In the genomic region with DNA sequence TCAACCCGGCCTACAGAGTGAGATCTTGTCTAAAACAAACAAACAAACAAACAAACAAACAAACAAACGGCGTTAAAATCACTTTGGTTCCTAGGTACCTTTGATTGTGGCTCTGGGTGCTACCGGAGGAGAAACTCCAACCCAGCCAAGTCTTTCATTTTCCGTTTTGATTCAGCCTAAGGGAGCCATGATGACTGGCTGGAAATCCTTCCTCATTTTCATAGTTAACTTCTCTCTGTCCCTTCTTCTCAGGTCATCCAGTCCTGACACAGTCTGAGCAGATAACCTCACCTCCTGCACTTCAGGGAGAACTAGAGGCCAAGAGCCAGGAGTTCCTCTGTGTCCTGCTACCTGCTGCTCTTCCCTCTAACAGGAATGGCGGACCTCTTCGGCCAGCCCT, we compare ENCODE assay signal across 22 mouse cellular contexts. TPM values are rescaled to one million over a fixed set of nuclear protein-coding genes. Genes with fewer than 3 reads are reported as not detected.
A peak's percentile ranks its signal among the peaks of the same experiment; 100 is the strongest.
DNase-seq lines count a peak whose midpoint lies in the region; ATAC-seq lines count a peak whose summit lies in the region.
"Had no signal": no experiment of that assay in that cellular context is flagged by ENCODE, and none has a peak within 500 bp of the region (broad histone marks: within the 10 kb centered on the region; RNA-seq: fewer than 3 reads in every experiment).

No protein-coding gene starts in this region.

- H3K9me3 ChIP-seq in midbrain, embryonic 11.5 days (ENCODE audit: control insufficient read depth, low read length) = no peaks in the 10 kb centered on the region
- no peaks in the 10 kb centered on the region for H3K9me3 ChIP-seq in midbrain, embryonic 14.5 days (ENCODE audit: control insufficient read depth, low read length)
- no peaks in the 10 kb centered on the region for H3K9me3 ChIP-seq in forebrain, embryonic 14.5 days (replicated peaks; ENCODE audit: control insufficient read depth, low read length)
- no peaks in the 10 kb centered on the region for H3K9me3 ChIP-seq in heart, embryonic 11.5 days (replicated peaks; ENCODE audit: control insufficient read depth, low read length)
- H3K9me3 ChIP-seq: G1E had no signal

- no peak overlapping the region for H3K27ac ChIP-seq in midbrain, embryonic 11.5 days (ENCODE audit: low read depth, low read length)
- no peak overlapping the region for H3K27ac ChIP-seq in midbrain, embryonic 14.5 days (replicated peaks; ENCODE audit: low read depth, low read length)
- no peak overlapping the region for H3K27ac ChIP-seq in forebrain, embryonic 14.5 days (ENCODE audit: low read depth, low read length)
- no peak overlapping the region for H3K27ac ChIP-seq in heart, embryonic 11.5 days (ENCODE audit: low read depth, low read length)

- WGBS in midbrain, embryonic 11.5 days = 88% methylated on average over 7 of the region's 7 CpGs
- 93% methylated on average over 7 of the region's 7 CpGs for WGBS in midbrain, embryonic 14.5 days
- 92% methylated on average over 7 of the region's 7 CpGs for WGBS in forebrain, embryonic 14.5 days
- WGBS in heart, embryonic 11.5 days (ENCODE audit: insufficient replicate concordance) = 84% methylated on average over 7 of the region's 7 CpGs

- no peak overlapping the region for H3K9ac ChIP-seq in midbrain, embryonic 11.5 days (ENCODE audit: low read length)
- H3K9ac ChIP-seq in midbrain, embryonic 14.5 days (replicated peaks; ENCODE audit: low read length) = no peak overlapping the region
- H3K9ac ChIP-seq in forebrain, embryonic 14.5 days (ENCODE audit: low read length) = no peak overlapping the region
- H3K9ac ChIP-seq in heart, embryonic 11.5 days (ENCODE audit: low read depth, low read length) = no peak overlapping the region

- H3K4me3 ChIP-seq in midbrain, embryonic 11.5 days (ENCODE audit: low read depth, low read length) = no peak overlapping the region
- no peak overlapping the region for H3K4me3 ChIP-seq in midbrain, embryonic 14.5 days (replicated peaks; ENCODE audit: low read depth, low read length)
- H3K4me3 ChIP-seq in forebrain, embryonic 14.5 days (ENCODE audit: low read depth, low read length) = no peak overlapping the region
- H3K4me3 ChIP-seq in heart, embryonic 11.5 days (ENCODE audit: low read depth, low read length) = no peak overlapping the region

- H3K27me3 ChIP-seq in midbrain, embryonic 11.5 days (ENCODE audit: control insufficient read depth, insufficient read depth, low read length) = no peaks in the 10 kb centered on the region
- no peaks in the 10 kb centered on the region for H3K27me3 ChIP-seq in midbrain, embryonic 14.5 days (ENCODE audit: control insufficient read depth, insufficient read depth, low read length)
- no peaks in the 10 kb centered on the region for H3K27me3 ChIP-seq in forebrain, embryonic 14.5 days (replicated peaks; ENCODE audit: control insufficient read depth, insufficient read depth, low read length)
- no peaks in the 10 kb centered on the region for H3K27me3 ChIP-seq in heart, embryonic 11.5 days (ENCODE audit: control insufficient read depth, insufficient read depth, low read length)
- H3K27me3 ChIP-seq: CH12.LX, Patski had no signal

- H3K4me1 ChIP-seq in midbrain, embryonic 11.5 days (ENCODE audit: control insufficient read depth, insufficient read depth, low read length) = no peaks in the 10 kb centered on the region
- H3K4me1 ChIP-seq in midbrain, embryonic 14.5 days (ENCODE audit: control insufficient read depth, insufficient read depth, low read length) = no peaks in the 10 kb centered on the region
- no peaks in the 10 kb centered on the region for H3K4me1 ChIP-seq in forebrain, embryonic 14.5 days (ENCODE audit: control insufficient read depth, insufficient read depth, low read length)
- no peaks in the 10 kb centered on the region for H3K4me1 ChIP-seq in heart, embryonic 11.5 days (ENCODE audit: control insufficient read depth, insufficient read depth, low read length)

- no peaks in the 10 kb centered on the region for H3K36me3 ChIP-seq in midbrain, embryonic 11.5 days (ENCODE audit: control insufficient read depth, insufficient read depth, low read length)
- no peaks in the 10 kb centered on the region for H3K36me3 ChIP-seq in midbrain, embryonic 14.5 days (ENCODE audit: control insufficient read depth, insufficient read depth, low read length)
- H3K36me3 ChIP-seq in forebrain, embryonic 14.5 days (ENCODE audit: control insufficient read depth, insufficient read depth, low read length) = no peaks in the 10 kb centered on the region
- H3K36me3 ChIP-seq in heart, embryonic 11.5 days (ENCODE audit: control insufficient read depth, insufficient read depth, low read length) = no peaks in the 10 kb centered on the region
- H3K36me3 ChIP-seq: G1E had no signal

- no peak for ATAC-seq in midbrain, embryonic 11.5 days (ENCODE audit: low FRiP score)
- ATAC-seq in midbrain, embryonic 14.5 days (ENCODE audit: low FRiP score, low TSS enrichment) = no peak
- peak; percentile 39; the same call in 1 of the 2 replicates for ATAC-seq in common myeloid progenitor, adult 5-6 weeks (replicated peaks; ENCODE audit: low read depth, poor library complexity, severe bottlenecking)
- peak; percentile 62 for ATAC-seq in granulocyte monocyte progenitor cell, adult 5-6 weeks (replicated peaks; ENCODE audit: poor library complexity, severe bottlenecking)
- peak; percentile 63 for ATAC-seq in megakaryocyte, adult 5-6 weeks (ENCODE audit: poor library complexity, severe bottlenecking)
- no peak for ATAC-seq in forebrain, embryonic 14.5 days
- ATAC-seq in heart, embryonic 11.5 days (replicated peaks; ENCODE audit: insufficient number of reproducible peaks, low FRiP score, low TSS enrichment) = no peak
- ATAC-seq: activated CD4-positive, CD25-positive, alpha-beta regulatory T cell, adult 4 months; CD4-positive, CD25-positive, alpha-beta regulatory T cell, adult 4 months; Patski had no signal

- DNase-seq in midbrain, embryonic 11.5 days (ENCODE audit: low spot score, missing footprints) = peak; percentile 6
- no peak for DNase-seq in midbrain, embryonic 14.5 days
- no peak for DNase-seq in forebrain, embryonic 14.5 days (ENCODE audit: low spot score)
- DNase-seq in lung, postnatal 14 days = no peak
- DNase-seq: adrenal gland, adult 2 months; adrenal gland, adult 8-10 months; adrenal gland, postnatal 10 days; adrenal gland, postnatal 14 days; adrenal gland, postnatal 25 days; adrenal gland, postnatal 36 days; B cell, adult 2 months; cerebellum, adult 11 months; cerebellum, adult 11-12 months had no signal

- no peak overlapping the region for H3K4me2 ChIP-seq in midbrain, embryonic 11.5 days
- H3K4me2 ChIP-seq in midbrain, embryonic 14.5 days (ENCODE audit: low read length) = no peak overlapping the region
- H3K4me2 ChIP-seq in forebrain, embryonic 14.5 days (ENCODE audit: low read length) = no peak overlapping the region
- H3K4me2 ChIP-seq in heart, embryonic 11.5 days = no peak overlapping the region

RNA-seq across cellular contexts. Expression of gene Swap70, which starts 42.3 kb away (rescaled TPM):
- 15.1 and 17.2 TPM in 2 replicates for polyA plus RNA-seq in midbrain, embryonic 11.5 days (2014; fragmentation: Nextera tagmentation; extraction: Ambion mirVana)
- polyA plus RNA-seq in midbrain, embryonic 14.5 days (2014; fragmentation: Nextera tagmentation; extraction: Ambion mirVana) = 3.7 and 8.4 TPM in 2 replicates
- total RNA-seq in common myeloid progenitor, adult 5-6 weeks (2017) = 62.2 and 66.2 TPM in 2 replicates
- 41.5 and 48.4 TPM in 2 replicates for total RNA-seq in granulocyte monocyte progenitor cell, adult 5-6 weeks (2014; fragmentation: Nextera tagmentation)
- total RNA-seq in granulocyte monocyte progenitor cell, adult 5-6 weeks (2017) = 70.0 and 71.0 TPM in 2 replicates
- total RNA-seq in megakaryocyte, adult 5-6 weeks (2015) = 29.5 and 33.6 TPM in 2 replicates
- 67.6 and 73.0 TPM in 2 replicates for total RNA-seq in megakaryocyte, adult 5-6 weeks (2017)
- 8.6 and 10.7 TPM in 2 replicates for polyA plus RNA-seq in forebrain, embryonic 14.5 days (2014; fragmentation: Nextera tagmentation; extraction: Ambion mirVana)
- polyA plus RNA-seq in heart, embryonic 11.5 days (2014; fragmentation: Nextera tagmentation; extraction: Ambion mirVana) = 14.4 and 18.8 TPM in 2 replicates

RNA-seq across cellular contexts. Expression of gene Wee1, which starts 57.4 kb away (rescaled TPM):
- polyA plus RNA-seq in midbrain, embryonic 11.5 days (2014; fragmentation: Nextera tagmentation; extraction: Ambion mirVana) = 31.2 and 32.6 TPM in 2 replicates
- 3.8 and 7.9 TPM in 2 replicates for polyA plus RNA-seq in midbrain, embryonic 14.5 days (2014; fragmentation: Nextera tagmentation; extraction: Ambion mirVana)
- total RNA-seq in common myeloid progenitor, adult 5-6 weeks (2017) = 37.1 and 52.5 TPM in 2 replicates
- 50.6 and 50.9 TPM in 2 replicates for total RNA-seq in granulocyte monocyte progenitor cell, adult 5-6 weeks (2014; fragmentation: Nextera tagmentation)
- total RNA-seq in granulocyte monocyte progenitor cell, adult 5-6 weeks (2017) = 31.9 and 33.1 TPM in 2 replicates
- 34.9 and 35.7 TPM in 2 replicates for total RNA-seq in megakaryocyte, adult 5-6 weeks (2015)
- total RNA-seq in megakaryocyte, adult 5-6 weeks (2017) = 17.7 and 21.5 TPM in 2 replicates
- 11.7 and 13.3 TPM in 2 replicates for polyA plus RNA-seq in forebrain, embryonic 14.5 days (2014; fragmentation: Nextera tagmentation; extraction: Ambion mirVana)
- 25.0 and 25.9 TPM in 2 replicates for polyA plus RNA-seq in heart, embryonic 11.5 days (2014; fragmentation: Nextera tagmentation; extraction: Ambion mirVana)

Comparison
In these comparisons a context has a peak if more than half of its experiments do, and no peak if none do; other contexts are left out.
1. ATAC-seq: peak in common myeloid progenitor, adult 5-6 weeks (single experiment), granulocyte monocyte progenitor cell, adult 5-6 weeks (single experiment) and megakaryocyte, adult 5-6 weeks (single experiment); none in midbrain, embryonic 11.5 days (single experiment), midbrain, embryonic 14.5 days (single experiment), forebrain, embryonic 14.5 days (single experiment) and heart, embryonic 11.5 days (single experiment).